Mouse (Mus musculus) megakaryocyte-erythroid progenitor cell, adult 5 weeks (primary cell): ENCODE results near the gene Timm9. TPM values are rescaled to one million over a fixed set of nuclear protein-coding genes. Genes with fewer than 3 reads are reported as not detected.

ENCODE experiments used
- polyA plus RNA-seq: library from polyadenylated mRNA; stranded (reverse); fragments of >175 nt; gene quantifications from 2 replicates; pipeline ENCODE4 v1.2.3, GENCODE M21; 2012

The Timm9 gene
- 18.6 and 19.6 TPM in 2 replicates for polyA plus RNA-seq

GRCm38 (mm10) chr12:71136130-71136973 is at the start of gene Timm9, which contains the start of gene 2700049A03Rik:
Gene Timm9 (minus strand): TSS chr12:71136684.
Gene 2700049A03Rik (plus strand): TSS chr12:71136848.

GRCm38 (mm10) chr12:71111331-71111730 is 25.2 kb downstream of the Timm9 start, which contains the start of gene Tomm20l:
Gene Tomm20l (plus strand): TSS chr12:71111428.

Other genes starting within 250 kb of the Timm9 start
- 2.8 and 3.4 TPM in 2 replicates for gene Actr10, start 198.8 kb downstream of the Timm9 start, polyA plus RNA-seq
- 29.3 and 31.8 TPM in 2 replicates for gene Psma3, start 162.1 kb downstream of the Timm9 start, polyA plus RNA-seq
- gene Arid4a, start 120.7 kb downstream of the Timm9 start, polyA plus RNA-seq, result 12.7 and 22.0 TPM in 2 replicates
- not detected in 2 replicates for gene Tomm20l, start 25.3 kb downstream of the Timm9 start, polyA plus RNA-seq
- 0.68 and 0.74 TPM in 2 replicates for gene 2700049A03Rik, start 164 bp upstream of the Timm9 start, polyA plus RNA-seq
- gene Dact1, start 173.2 kb upstream of the Timm9 start, polyA plus RNA-seq, result 1.3 and 2.0 TPM in 2 replicates